Mouse (Mus musculus) gastrocnemius, postnatal 14 days (tissue): ENCODE results near the gene Fam228a. TPM values are rescaled to one million over a fixed set of nuclear protein-coding genes. Genes with fewer than 3 reads are reported as not detected.
"Not testable (repeated sequence)": the region's sequence is repeated elsewhere in the genome, so short reads cannot be mapped to it uniquely, and the experiment has no call there.

ENCODE experiments used
- DNase-seq: peaks from one replicate; pipeline ENCODE4 v3.0.0; 2021; ENCODE audit warnings: mixed read lengths
- intact Hi-C: fragments of 180-260 bp; cut with DNase I; formaldehyde crosslinking; loops from one replicate; pipeline ENCODE4 v1.15.1; 2025; ENCODE audit warnings: low total_unique reads
- total RNA-seq, 2 experiments: library from RNA; stranded (reverse); gene quantifications; 2 replicates each; pipeline ENCODE4 v1.2.3; 2021

The Fam228a gene
- total RNA-seq, 2 experiments from 2014 or later, result 0.06 TPM; not detected in 1

GRCm38 (mm10) chr12:4719762-4720754, 18.2 kb downstream of the Fam228a start:
- DNase-seq, result no peak
- intact Hi-C loops, result no loop called here

- intact Hi-C loops, result no loop called here
- DNase-seq, result no peak
Observed at GRCm38 (mm10) chr12:4719066-4719761, 19.0 kb downstream of the Fam228a start.

- intact Hi-C loops, result no loop called here
- no peak for DNase-seq
Observed at GRCm38 (mm10) chr12:4717417-4717816, 20.8 kb downstream of the Fam228a start.

- intact Hi-C loops, result no loop called here
- no peak for DNase-seq
Observed at GRCm38 (mm10) chr12:4715606-4716005, 22.6 kb downstream of the Fam228a start.

- intact Hi-C loops, result no loop called here
- no peak for DNase-seq
Observed at GRCm38 (mm10) chr12:4713361-4713760, 24.9 kb downstream of the Fam228a start.

GRCm38 (mm10) chr12:4709926-4710325, 28.3 kb downstream of the Fam228a start:
- intact Hi-C loops, result no loop called here
- DNase-seq, result no peak

GRCm38 (mm10) chr12:4708881-4709604, 29.2 kb downstream of the Fam228a start:
- no peak for DNase-seq
- intact Hi-C loops, result no loop called here

GRCm38 (mm10) chr12:4708296-4708695, 29.9 kb downstream of the Fam228a start:
- intact Hi-C loops, result no loop called here

GRCm38 (mm10) chr12:4707488-4708017, 30.7 kb downstream of the Fam228a start:
- no peak for DNase-seq
- intact Hi-C loops, result no loop called here

More at GRCm38 (mm10) chr12:4708296-4708695, 29.9 kb downstream of the Fam228a start:
- DNase-seq, result no peak

- no peak for DNase-seq
Observed at GRCm38 (mm10) chr12:4706901-4707300, 31.3 kb downstream of the Fam228a start.

GRCm38 (mm10) chr12:4706175-4706574, 32.1 kb downstream of the Fam228a start:
- intact Hi-C loops, result no loop called here
- DNase-seq, result no peak

More at GRCm38 (mm10) chr12:4706901-4707300, 31.3 kb downstream of the Fam228a start:
- intact Hi-C loops, result no loop called here

- DNase-seq, intact Hi-C loops: not testable (repeated sequence)
Observed at GRCm38 (mm10) chr12:4705626-4706025, 32.6 kb downstream of the Fam228a start.

GRCm38 (mm10) chr12:4694534-4694933, 43.7 kb downstream of the Fam228a start:
- DNase-seq, result no peak
- intact Hi-C loops, result loop anchor here (10.0 kb wide), 1 partner anchor 70 kb away; the partner anchor contains the start of genes Fam228b and Pfn4

- no peak for DNase-seq
- intact Hi-C loops, result loop anchor here (10.0 kb wide), 1 partner anchor 74 kb away; the partner anchor contains the start of genes Fam228b and Pfn4
Observed at GRCm38 (mm10) chr12:4691193-4691592, 47.0 kb downstream of the Fam228a start.

GRCm38 (mm10) chr12:4689341-4689740, 48.9 kb downstream of the Fam228a start:
- intact Hi-C loops, result no loop called here
- DNase-seq, result peak; percentile 23

GRCm38 (mm10) chr12:4688386-4688785, 49.8 kb downstream of the Fam228a start:
- intact Hi-C loops, result no loop called here
- no peak for DNase-seq

- no peak for DNase-seq
- intact Hi-C loops, result no loop called here
Observed at GRCm38 (mm10) chr12:4685441-4685840, 52.8 kb downstream of the Fam228a start.

GRCm38 (mm10) chr12:4679971-4680370, 58.3 kb downstream of the Fam228a start:
- no peak for DNase-seq
- intact Hi-C loops, result no loop called here

- intact Hi-C loops, result no loop called here
Observed at GRCm38 (mm10) chr12:4676336-4676735, 61.9 kb downstream of the Fam228a start.

More at GRCm38 (mm10) chr12:4676336-4676735, 61.9 kb downstream of the Fam228a start:
- no peak for DNase-seq
